Mouse (Mus musculus) MEL (cell line): Measurements from ENCODE around the gene Nid1. TPM values are rescaled to one million over a fixed set of nuclear protein-coding genes. Genes with fewer than 3 reads are reported as not detected.

Source experiments
- DNase-seq: peaks from one replicate; pipeline ENCODE4 v3.0.0; 2011; ENCODE audit warnings: low read depth, low spot score
- H3K27ac ChIP-seq: 2 replicates; pipeline ENCODE4 v1.5.1; 2012; ENCODE audit warnings: low read depth, mild to moderate bottlenecking, control low read depth, low read length, moderate library complexity; ENCODE audit not compliant: control insufficient read depth
- H3K27me3 ChIP-seq, 2 experiments: fragments of 150-350 bp in 1 of 2; sonication (generic) in 1 of 2; 2 replicates each; pipeline ENCODE4 v1.6.1; 2012; ENCODE audit warnings: low read length in 2 of 2, mild to moderate bottlenecking in 2 of 2, improper control_type of control experiment in 1 of 2, moderate library complexity in 1 of 2; ENCODE audit not compliant: insufficient read depth in 2 of 2, control insufficient read depth in 1 of 2
- H3K36me3 ChIP-seq, 2 experiments: 2 replicates each; pipeline ENCODE4 v1.6.1; 2012 to 2014; ENCODE audit warnings: low read length in 2 of 2, improper control_type of control experiment in 1 of 2, inconsistent platforms in 1 of 2, mild to moderate bottlenecking in 1 of 2; ENCODE audit not compliant: insufficient read depth in 2 of 2, control insufficient read depth in 1 of 2
- H3K4me1 ChIP-seq, 2 experiments: fragments of 150-350 bp in 1 of 2; sonication (generic) in 1 of 2; 2 replicates each; pipeline ENCODE4 v1.6.1; 2012; ENCODE audit warnings: low read length in 2 of 2, improper control_type of control experiment in 1 of 2, mild to moderate bottlenecking in 1 of 2; ENCODE audit not compliant: insufficient read depth in 2 of 2, control insufficient read depth in 1 of 2
- H3K4me3 ChIP-seq, 2 experiments: fragments of 150-350 bp in 1 of 2; sonication (generic) in 1 of 2; 2 replicates each; pipeline ENCODE4 v1.5.1; 2012; ENCODE audit warnings: low read depth in 2 of 2, low read length in 2 of 2, mild to moderate bottlenecking in 2 of 2, moderate library complexity in 2 of 2, control low read depth in 1 of 2, improper control_type of control experiment in 1 of 2; ENCODE audit not compliant: control insufficient read depth in 1 of 2, insufficient read depth in 1 of 2
- H3K79me2 ChIP-seq: 2 replicates; pipeline ENCODE4 v1.6.1; 2012; ENCODE audit warnings: mild to moderate bottlenecking, low read length, moderate library complexity; ENCODE audit not compliant: control insufficient read depth, poor library complexity, insufficient read depth
- H3K9ac ChIP-seq: 2 replicates; pipeline ENCODE4 v1.6.1; 2012; ENCODE audit warnings: low read depth, mild to moderate bottlenecking, control low read depth, low read length, moderate library complexity; ENCODE audit not compliant: control insufficient read depth, poor library complexity, severe bottlenecking
- H3K9me3 ChIP-seq: fragments of 150-350 bp; sonication (generic); replicated peaks from 2 replicates; pipeline ENCODE4 v1.6.1; 2012; ENCODE audit warnings: mild to moderate bottlenecking, low read length, improper control_type of control experiment, moderate library complexity; ENCODE audit not compliant: insufficient read depth
- CHD1 ChIP-seq: IDR thresholded peaks from 2 replicates; pipeline ENCODE4 v1.6.1; 2012; ENCODE audit warnings: low read depth, mild to moderate bottlenecking, inconsistent platforms, low read length, improper control_type of control experiment
- E2F4 ChIP-seq: IDR thresholded peaks from 2 replicates; pipeline ENCODE4 v1.6.1; 2011; ENCODE audit warnings: low read depth, low read length, improper control_type of control experiment, borderline replicate concordance
- ETS1 ChIP-seq: IDR thresholded peaks from 2 replicates; pipeline ENCODE4 v1.6.1; 2012; ENCODE audit warnings: low read depth, mild to moderate bottlenecking, inconsistent platforms, low read length, improper control_type of control experiment, moderate library complexity
- GABPA ChIP-seq: IDR thresholded peaks from 2 replicates; pipeline ENCODE4 v1.6.1; 2012; ENCODE audit warnings: low read depth, mild to moderate bottlenecking, inconsistent platforms, low read length, improper control_type of control experiment, moderate library complexity
- GATA1 ChIP-seq: IDR thresholded peaks from 2 replicates; pipeline ENCODE4 v1.6.1; 2011; ENCODE audit warnings: low read depth, low read length, improper control_type of control experiment
- KAT2A ChIP-seq: conservative IDR thresholded peaks from 2 replicates; pipeline ENCODE4 v1.6.1; 2012; ENCODE audit warnings: low read depth, low read length, improper control_type of control experiment, inconsistent platforms
- MAFK ChIP-seq: IDR thresholded peaks from 2 replicates; pipeline ENCODE4 v1.6.1; 2011; ENCODE audit warnings: low read depth, mild to moderate bottlenecking, low read length, improper control_type of control experiment, borderline replicate concordance
- MAX ChIP-seq: IDR thresholded peaks from 2 replicates; pipeline ENCODE4 v1.6.1; 2011; ENCODE audit warnings: low read length, improper control_type of control experiment
- MEF2A ChIP-seq: IDR thresholded peaks from 2 replicates; pipeline ENCODE4 v1.6.1; 2014; ENCODE audit warnings: low read depth, mild to moderate bottlenecking, inconsistent platforms, low read length, improper control_type of control experiment; ENCODE audit not compliant: poor library complexity, insufficient replicate concordance, severe bottlenecking; ENCODE audit errors: extremely low read depth
- MYB ChIP-seq: IDR thresholded peaks from 2 replicates; pipeline ENCODE4 v1.6.1; 2011; ENCODE audit warnings: mild to moderate bottlenecking, low read depth, low read length, improper control_type of control experiment
- POLR2AphosphoS5 ChIP-seq: IDR thresholded peaks from 2 replicates; pipeline ENCODE4 v1.6.1; 2012; ENCODE audit warnings: low read depth, borderline replicate concordance, mild to moderate bottlenecking, inconsistent platforms, low read length, moderate library complexity, mixed read lengths
- TAL1 ChIP-seq: IDR thresholded peaks from 2 replicates; pipeline ENCODE4 v1.6.1; 2012; ENCODE audit warnings: mild to moderate bottlenecking, inconsistent platforms, low read length, moderate library complexity, mixed read lengths
- USF1 ChIP-seq: IDR thresholded peaks from 2 replicates; pipeline ENCODE4 v1.6.1; 2014; ENCODE audit warnings: low read depth, mild to moderate bottlenecking, inconsistent platforms, low read length, improper control_type of control experiment, moderate library complexity
- ZC3H11A ChIP-seq: IDR thresholded peaks from 2 replicates; pipeline ENCODE4 v1.6.1; 2012; ENCODE audit warnings: low read depth, mild to moderate bottlenecking, inconsistent platforms, low read length, improper control_type of control experiment
- ZMIZ1 ChIP-seq: IDR thresholded peaks from 2 replicates; pipeline ENCODE4 v1.6.1; 2012; ENCODE audit warnings: low read depth, mild to moderate bottlenecking, inconsistent platforms, low read length, improper control_type of control experiment, moderate library complexity
- polyA plus RNA-seq, 2 experiments: library from polyadenylated mRNA; stranded (reverse) in 1 of 2; unstranded in 1 of 2; fragments of >175 nt in 1 of 2; fragments of >200 nt in 1 of 2; gene quantifications; 2 replicates each; pipeline versions ENCODE4 v1.2.1 to v1.2.4; 2012; ENCODE audit warnings: low replicate concordance in 2 of 2, low read depth in 1 of 2; ENCODE audit not compliant: insufficient read length in 2 of 2, insufficient read depth in 1 of 2, missing spikeins in 1 of 2
- total RNA-seq: library from RNA; depleted of rRNA; stranded (reverse); fragments of 300-350 nt; gene quantifications from 2 replicates; pipeline ENCODE4 v1.2.3, GENCODE M21; 2012

Nid1 gene
- total and polyA plus RNA-seq, 3 experiments: not detected

GRCm38 (mm10) chr13:13458138-13458737, 20.9 kb downstream of the Nid1 start:
- Histone ChIP-seq H3K27me3 (no peaks in the 10 kb centered on the region; a peak in 1 of 4 replicates), H3K9ac (no peak overlapping the region), H3K4me1 (no peaks in the 10 kb centered on the region), H3K4me3 (no peak overlapping the region), H3K79me2 (no peaks in the 10 kb centered on the region), H3K36me3 (no peaks in the 10 kb centered on the region), H3K27ac (no peak overlapping the region), H3K9me3 (no peaks in the 10 kb centered on the region)
- DNase-seq: no peak
- no peak for TF ChIP-seq POLR2AphosphoS5
- TF ChIP-seq MAFK: no peak
- no peak for TF ChIP-seq MYB
- TF ChIP-seq USF1: no peak
- TF ChIP-seq MAX: no peak

- H3K4me3 ChIP-seq: no peak overlapping the region
- H3K36me3 ChIP-seq: no peaks in the 10 kb centered on the region
- H3K27me3 ChIP-seq: no peaks in the 10 kb centered on the region; a peak in 1 of 4 replicates
- no peak overlapping the region for H3K27ac ChIP-seq
- H3K79me2 ChIP-seq: no peaks in the 10 kb centered on the region
- H3K9me3 ChIP-seq: no peaks in the 10 kb centered on the region
- DNase-seq: no peak
- H3K4me1 ChIP-seq: no peaks in the 10 kb centered on the region
- TF ChIP-seq CHD1: no peak
- no peak for TF ChIP-seq GABPA
- no peak for TF ChIP-seq ZC3H11A
- TF ChIP-seq ZMIZ1: no peak
- no peak for TF ChIP-seq TAL1
- no peak for TF ChIP-seq MEF2A
- TF ChIP-seq E2F4: no peak
- TF ChIP-seq MYB: no peak
- no peak for TF ChIP-seq GATA1
- no peak for TF ChIP-seq KAT2A
- no peak for TF ChIP-seq ETS1
- H3K9ac ChIP-seq: no peak overlapping the region
These were observed 23.3 kb downstream of the Nid1 start for GRCm38 (mm10) chr13:13460521-13461138.
